Mouse (Mus musculus) limb, embryonic 14.5 days (tissue): Measurements from ENCODE around the gene Cdip1. TPM values are rescaled to one million over a fixed set of nuclear protein-coding genes. Genes with fewer than 3 reads are reported as not detected.
A peak's percentile ranks its signal among the peaks of the same experiment; 100 is the strongest.

Experiments
- ATAC-seq: fragments of 200-750 bp; cut with Nextera tagmentation; 2 replicates; pipeline ENCODE4 v1.8.0; 2017; ENCODE audit warnings: low read depth, moderate number of reproducible peaks, moderate TSS enrichment; ENCODE audit not compliant: low FRiP score
- DNase-seq: peaks from one replicate; pipeline ENCODE4 v3.0.0-alpha.2; 2015; ENCODE audit warnings: low spot score
- H3K27ac ChIP-seq: fragments of 300-500 bp; sonication (generic); replicated peaks from 2 replicates; pipeline ENCODE4 v1.5.1; 2014; ENCODE audit warnings: low read depth, mild to moderate bottlenecking, low read length, moderate library complexity, mixed read lengths
- H3K27me3 ChIP-seq: fragments of 300-500 bp; sonication (generic); 2 replicates; pipeline ENCODE4 v1.6.1; 2014; ENCODE audit warnings: low read length, mixed read lengths; ENCODE audit not compliant: control insufficient read depth, insufficient read depth
- H3K36me3 ChIP-seq: fragments of 300-500 bp; sonication (generic); 2 replicates; pipeline ENCODE4 v1.6.1; 2014; ENCODE audit warnings: mild to moderate bottlenecking, low read length, moderate library complexity, mixed read lengths; ENCODE audit not compliant: control insufficient read depth, insufficient read depth
- H3K4me1 ChIP-seq: fragments of 300-500 bp; sonication (generic); 2 replicates; pipeline ENCODE4 v1.6.1; 2014; ENCODE audit warnings: antibody characterized with exemption, low read length, mixed read lengths; ENCODE audit not compliant: control insufficient read depth, insufficient read depth
- H3K4me2 ChIP-seq: fragments of 300-500 bp; sonication (generic); replicated peaks from 2 replicates; pipeline ENCODE4 v1.6.1; 2014; ENCODE audit warnings: low read depth, mild to moderate bottlenecking, low read length, moderate library complexity; ENCODE audit not compliant: severe bottlenecking
- H3K4me3 ChIP-seq: fragments of 300-500 bp; sonication (generic); replicated peaks from 2 replicates; pipeline ENCODE4 v1.5.1; 2014; ENCODE audit warnings: low read length
- H3K9ac ChIP-seq: fragments of 300-500 bp; sonication (generic); 2 replicates; pipeline ENCODE4 v1.6.1; 2014; ENCODE audit warnings: mild to moderate bottlenecking, low read depth, low read length, moderate library complexity; ENCODE audit not compliant: severe bottlenecking
- H3K9me3 ChIP-seq: fragments of 300-500 bp; sonication (generic); 2 replicates; pipeline ENCODE4 v1.6.1; 2016; ENCODE audit warnings: low read length; ENCODE audit not compliant: control insufficient read depth
- POLR2A ChIP-seq: fragments of 200-500 bp; IDR thresholded peaks from 2 replicates; pipeline ENCODE4 v1.8.0; 2012; ENCODE audit warnings: inconsistent platforms, mild to moderate bottlenecking, moderate library complexity, borderline replicate concordance; ENCODE audit not compliant: insufficient read depth, insufficient read length; ENCODE audit errors: extremely low read depth
- WGBS: fragments of 180-500 bp; shearing (Covaris S2); extraction: QIAGEN DNeasy Blood & Tissue Kit; methylation state at CpG from one replicate; pipeline ENCODE4 v1.1.7; 2014; 5-methylcytosine and 5-hydroxymethylcytosine counted together
- polyA plus RNA-seq, 2 experiments: library from polyadenylated mRNA; depleted of rRNA in 1 of 2; stranded (reverse) in 1 of 2; unstranded in 1 of 2; fragments of >200 nt; fragmentation: Nextera tagmentation in 1 of 2; extraction: Ambion mirVana in 1 of 2; gene quantifications; 2 replicates each; pipeline versions ENCODE4 v1.2.1 to v1.2.3; 2012 to 2014

The Cdip1 gene
- polyA plus RNA-seq, 2 experiments, result 81.2 to 84.8 TPM

DNA sequence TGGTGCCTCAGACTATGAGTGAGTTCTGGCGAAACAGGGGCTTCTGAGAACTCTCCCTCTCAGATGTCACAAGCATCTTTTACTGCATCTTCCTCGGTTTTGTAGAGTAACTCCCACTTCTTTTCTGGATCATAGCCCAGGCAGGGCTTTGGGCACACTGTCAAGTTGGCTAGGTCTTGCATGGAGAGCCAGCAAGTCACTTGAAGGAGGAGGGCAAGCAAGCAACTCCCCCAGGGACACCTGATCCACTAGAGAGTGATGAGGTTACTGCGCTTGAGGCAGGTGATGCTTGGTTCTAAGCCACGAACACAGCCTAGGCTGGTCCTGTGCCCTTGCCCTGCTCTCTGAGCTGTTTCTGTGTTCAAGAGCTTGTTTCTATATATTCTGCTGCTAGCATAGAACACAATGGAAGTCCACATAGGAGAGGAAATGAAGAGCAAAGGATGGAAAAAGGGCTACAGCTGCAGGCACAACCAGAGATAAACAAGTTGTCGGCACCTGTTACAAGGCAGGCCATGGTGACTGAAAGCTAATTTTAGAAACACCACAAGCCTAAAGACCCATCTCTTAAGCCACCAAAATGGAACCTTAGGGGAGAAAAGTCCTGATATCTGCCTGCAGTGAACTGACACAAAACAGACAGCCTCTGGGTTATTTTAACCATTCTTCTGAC is 8.4 kb downstream of the Cdip1 start:
- Histone ChIP-seq H3K4me2 (no peak overlapping the region), H3K9ac (no peak overlapping the region), H3K36me3 (peaks cover 22% of the 10 kb centered on the region), H3K27me3 (no peaks in the 10 kb centered on the region), H3K27ac (no peak overlapping the region), H3K9me3 (no peaks in the 10 kb centered on the region), H3K4me1 (peaks cover 7% of the 10 kb centered on the region; the same call in 1 of the 2 replicates), H3K4me3 (no peak overlapping the region)
- DNase-seq, result peak; percentile 49
- 0 out of 2 replicates have a peak, but pooled peaks have one; percentile 7 for ATAC-seq
- 74% methylated on average over 5 of the region's 5 CpGs for WGBS
- TF ChIP-seq POLR2A, result no peak

DNA sequence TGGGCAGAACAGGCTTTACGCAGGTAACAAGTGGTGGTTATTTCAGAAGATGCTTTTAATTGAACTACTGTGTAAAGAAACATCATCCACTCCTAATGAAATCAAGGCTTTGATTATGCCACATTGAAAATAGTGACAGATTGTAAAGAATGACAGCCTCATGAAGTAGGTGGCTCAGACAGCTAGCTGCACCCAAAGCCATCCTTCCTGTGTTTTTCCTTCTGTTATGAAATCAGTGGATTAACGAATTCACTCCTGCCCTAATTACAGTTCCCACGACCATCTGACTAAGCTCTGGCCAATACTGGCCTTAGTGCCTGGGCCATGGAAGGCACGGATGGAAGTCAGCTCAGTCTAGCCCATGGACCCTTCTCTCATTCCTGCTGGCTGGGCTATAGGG is 11.2 kb downstream of the Cdip1 start:
- no peak overlapping the region for H3K4me3 ChIP-seq
- no peak for DNase-seq
- H3K4me1 ChIP-seq, result 0 out of 2 replicates have a peak, but pooled peaks cover 3% of the 10 kb centered on the region
- no peaks in the 10 kb centered on the region for H3K27me3 ChIP-seq
- no peak overlapping the region for H3K27ac ChIP-seq
- H3K9me3 ChIP-seq, result no peaks in the 10 kb centered on the region
- no peak for ATAC-seq
- whole genome bisulfite sequencing, result 93% methylated on average over 4 of the region's 4 CpGs
- TF ChIP-seq POLR2A, result no peak
- no peak overlapping the region for H3K9ac ChIP-seq
- H3K36me3 ChIP-seq, result peaks cover 21% of the 10 kb centered on the region
- H3K4me2 ChIP-seq, result no peak overlapping the region

DNA sequence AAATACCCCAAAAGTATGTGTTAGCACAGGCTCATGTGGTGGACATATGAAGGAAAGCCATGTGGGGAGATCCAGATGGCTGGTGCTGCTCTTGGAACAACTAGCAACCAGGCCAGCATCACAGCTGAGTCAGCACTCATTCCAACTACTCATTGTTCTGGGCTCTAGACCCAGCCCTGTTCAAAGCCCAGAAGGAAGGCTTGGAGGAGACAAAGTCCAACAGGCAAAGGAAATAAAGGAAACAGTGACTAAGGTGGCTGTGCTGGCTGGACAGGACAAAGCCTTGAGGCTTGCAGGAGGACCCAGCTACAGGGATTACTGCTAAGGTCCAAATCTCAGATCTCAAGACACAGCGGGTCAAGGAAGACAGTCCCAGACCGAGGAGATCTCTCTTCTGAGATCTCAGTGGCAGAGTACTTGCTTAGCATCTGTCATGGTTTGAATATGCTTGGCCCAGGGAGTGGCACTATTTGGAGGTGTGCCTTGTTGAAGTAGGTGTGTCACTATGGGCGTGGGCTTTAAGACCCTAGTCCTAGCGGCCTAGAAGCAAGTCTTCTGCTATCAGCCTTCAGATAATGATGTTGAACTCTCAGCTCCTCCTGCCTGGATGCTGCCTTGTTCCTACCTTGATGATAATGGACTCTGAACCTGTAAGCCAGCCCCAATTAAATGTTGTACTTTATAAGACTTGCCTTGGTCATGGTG is 12.0 kb downstream of the Cdip1 start:
- H3K36me3 ChIP-seq, result peaks cover 15% of the 10 kb centered on the region
- no peak overlapping the region for H3K27ac ChIP-seq
- H3K4me2 ChIP-seq, result no peak overlapping the region
- ATAC-seq (no peak), DNase-seq (no peak)
- no peak for TF ChIP-seq POLR2A
- H3K9ac ChIP-seq, result no peak overlapping the region
- H3K4me1 ChIP-seq, result 0 out of 2 replicates have a peak, but pooled peaks cover 3% of the 10 kb centered on the region
- no peaks in the 10 kb centered on the region for H3K9me3 ChIP-seq
- 87% methylated on average over 4 of the region's 4 CpGs for WGBS
- H3K27me3 ChIP-seq, result no peaks in the 10 kb centered on the region
- H3K4me3 ChIP-seq, result no peak overlapping the region

DNA sequence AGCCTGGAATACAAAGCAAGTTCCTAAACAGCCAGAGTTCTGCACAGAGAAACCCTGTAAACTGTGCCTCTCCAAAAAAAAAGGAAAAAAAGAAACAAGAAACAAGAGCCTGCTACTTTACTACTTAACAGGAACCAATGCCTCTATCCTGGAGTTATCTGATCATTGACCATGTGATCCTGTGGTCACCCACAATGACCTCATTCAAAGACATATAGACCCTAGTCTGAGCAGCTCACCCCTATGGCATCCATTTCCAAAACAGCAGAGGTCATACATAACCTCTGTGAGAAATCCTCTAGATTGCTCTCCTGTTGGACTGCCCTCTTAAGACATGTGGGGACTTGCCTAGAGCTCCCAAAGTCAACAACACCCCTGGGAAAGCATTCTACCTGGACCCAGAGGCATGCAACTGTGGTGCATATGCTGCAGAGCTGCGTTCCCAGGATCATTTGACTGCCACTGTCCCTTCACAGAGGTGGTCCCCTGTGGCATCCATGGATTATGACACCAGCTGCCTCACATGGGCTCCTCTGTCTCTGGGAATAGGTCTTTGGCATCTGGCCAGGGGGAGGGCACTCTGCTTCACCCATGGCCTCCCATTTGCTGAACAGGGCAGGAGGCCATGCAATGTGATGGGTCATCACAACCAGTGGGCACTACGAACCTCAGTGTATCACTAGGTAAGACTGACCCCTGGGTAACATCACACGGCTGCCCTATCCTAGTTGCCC is 12.8 kb downstream of the Cdip1 start:
- WGBS, result 87% methylated on average over 3 of the region's 3 CpGs
- H3K4me2 ChIP-seq, result no peak overlapping the region
- H3K9ac ChIP-seq, result no peak overlapping the region
- no peaks in the 10 kb centered on the region for H3K27me3 ChIP-seq
- no peak for DNase-seq
- no peak for ATAC-seq
- H3K9me3 ChIP-seq, result no peaks in the 10 kb centered on the region
- no peak for TF ChIP-seq POLR2A
- H3K36me3 ChIP-seq, result peaks cover 15% of the 10 kb centered on the region
- 0 out of 2 replicates have a peak, but pooled peaks cover 3% of the 10 kb centered on the region for H3K4me1 ChIP-seq
- no peak overlapping the region for H3K4me3 ChIP-seq
- H3K27ac ChIP-seq, result no peak overlapping the region

DNA sequence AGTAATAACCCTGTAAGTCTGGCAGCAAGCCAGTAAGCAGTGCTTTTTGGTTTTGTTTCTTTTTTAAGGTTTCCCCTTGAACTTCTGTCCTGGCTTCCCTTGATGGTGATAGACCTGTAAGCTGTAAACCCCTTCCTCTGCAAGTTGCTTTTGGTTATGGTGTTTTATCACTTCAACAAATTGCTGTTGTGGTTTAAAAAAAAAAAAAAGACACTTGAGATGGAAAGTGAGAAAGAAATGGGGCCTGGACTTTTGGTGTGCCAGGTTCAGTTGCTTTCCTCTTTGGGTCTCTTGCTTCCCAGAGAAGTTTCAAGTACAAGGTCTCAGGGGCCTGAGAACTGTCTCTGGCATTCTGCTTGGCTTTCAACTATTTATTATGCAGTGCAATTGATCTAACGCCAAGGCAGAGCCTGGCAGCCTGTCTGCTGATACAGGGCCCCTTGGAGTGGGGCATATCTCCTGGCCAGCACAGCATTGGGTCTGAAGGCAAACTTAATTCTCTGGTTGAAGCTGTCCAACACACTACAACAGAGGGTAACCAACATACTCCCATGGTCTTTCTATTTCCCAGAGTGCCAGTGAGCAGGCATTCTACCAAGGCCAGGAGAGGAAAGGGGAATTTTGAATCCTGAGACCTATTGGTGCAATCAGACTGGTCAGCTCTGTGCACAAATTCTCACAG is 16.7 kb downstream of the Cdip1 start:
- Histone ChIP-seq H3K36me3 (peaks cover 36% of the 10 kb centered on the region), H3K27me3 (no peaks in the 10 kb centered on the region), H3K9ac (no peak overlapping the region), H3K4me1 (0 out of 2 replicates have a peak, but pooled peaks cover 3% of the 10 kb centered on the region), H3K9me3 (no peaks in the 10 kb centered on the region), H3K4me2 (no peak overlapping the region), H3K27ac (peak overlapping the region; percentile 19; the same call in 1 of the 2 replicates), H3K4me3 (no peak overlapping the region)
- no peak for TF ChIP-seq POLR2A
- ATAC-seq (no peak), DNase-seq (peak; percentile 22)
- 60% methylated on average over 1 of the region's 1 CpGs for WGBS
